Mouse (Mus musculus) mouse embryonic stem cell (cell line): ENCODE results near the gene Dgcr2.

ENCODE experiments used
- in situ Hi-C, 2 experiments: fragments of 300-500 bp; cut with MboI; formaldehyde crosslinking; loops; 1 replicate in 1 of 2; 3 replicates in 1 of 2; pipeline ENCODE4 v1.14.3; 2019 to 2020; ENCODE audit warnings: low sequenced_read_pairs in 2 of 2, low pct_unique_long_range_greater_than_20kb in 1 of 2, mixed read lengths in 1 of 2; ENCODE audit not compliant: unreplicated experiment in 1 of 2

The Dgcr2 gene

GRCm38 (mm10) chr16:17801777-17802455 lies 96.4 kb downstream of the Dgcr2 start:
- in situ Hi-C loops, result loop anchor here (5.0 to 25.0 kb wide), 2 partner anchors 40 to 785 kb away; partner anchors contain the start of gene Tbx1 (in 1 of the 2)

- in situ Hi-C loops, result no loop called here
These were observed 98.8 kb downstream of the Dgcr2 start for GRCm38 (mm10) chr16:17799584-17799983.

GRCm38 (mm10) chr16:17798321-17799180 lies 99.8 kb downstream of the Dgcr2 start:
- in situ Hi-C loops, result no loop called here

GRCm38 (mm10) chr16:17797812-17798311 lies 100.5 kb downstream of the Dgcr2 start:
- in situ Hi-C loops, result no loop called here

GRCm38 (mm10) chr16:17796971-17797811 lies 101.2 kb downstream of the Dgcr2 start, which contains the start of gene Scarf2:
Scarf2 (plus strand) TSS chr16:17797282.
- in situ Hi-C loops, result no loop called here

GRCm38 (mm10) chr16:17796519-17796918 lies 101.8 kb downstream of the Dgcr2 start:
- in situ Hi-C loops, result no loop called here

- in situ Hi-C loops, result no loop called here
These were observed 102.7 kb downstream of the Dgcr2 start for GRCm38 (mm10) chr16:17795643-17796042.

GRCm38 (mm10) chr16:17794047-17794446 lies 104.3 kb downstream of the Dgcr2 start:
- in situ Hi-C loops, result no loop called here

- in situ Hi-C loops, result no loop called here
These were observed 105.6 kb downstream of the Dgcr2 start for GRCm38 (mm10) chr16:17792728-17793127.
